Mouse (Mus musculus) embryonic stem cell, embryonic (primary cell): ENCODE results near the gene Pxylp1.

Source experiments
- CTCF ChIA-PET, 4 experiments: fragments of 300-600 bp in 2 of 4; fragments of 350-600 bp in 2 of 4; sonication (Branson Sonifier 250); formaldehyde crosslinking; loops; one replicate each; lab custom pipeline; 2022; ENCODE audit warnings: inconsistent platforms in 2 of 4; lab: Charles Lee
- POLR2A ChIA-PET, 4 experiments: fragments of 300-600 bp in 2 of 4; fragments of 350-600 bp in 2 of 4; sonication (Branson Sonifier 250); formaldehyde crosslinking; loops; one replicate each; lab custom pipeline; 2022; ENCODE audit warnings: antibody characterized with exemption in 4 of 4, inconsistent platforms in 1 of 4; lab: Charles Lee

The Pxylp1 gene

GRCm38 (mm10) chr9:96851634-96852033 lies 40.8 kb downstream of the Pxylp1 start:
- ChIA-PET POLR2A (interaction anchor here in 1 of 4 experiments (1.4 to 1.8 kb wide), 2 partner anchors 10 to 13 kb away, joined by 4 to 5 read pairs; no protein-coding TSS in a partner anchor), CTCF (interaction anchor here in 1 of 4 experiments (2.3 kb wide), 1 partner anchor 13 kb away, joined by 8 read pairs; no protein-coding TSS in a partner anchor)

GRCm38 (mm10) chr9:96851036-96851435 lies 41.4 kb downstream of the Pxylp1 start:
- ChIA-PET CTCF (interaction anchor here in 2 of 4 experiments (0.6 to 2.3 kb wide), 3 partner anchors 13 to 589 kb away, joined by 3 to 8 read pairs (median 3); no protein-coding TSS in a partner anchor), POLR2A (interaction anchor here in 2 of 4 experiments (0.5 to 1.8 kb wide), 5 partner anchors 10 to 48 kb away, joined by 3 to 5 read pairs (median 4); no protein-coding TSS in a partner anchor)

GRCm38 (mm10) chr9:96849012-96849411 lies 43.5 kb downstream of the Pxylp1 start:
- CTCF ChIA-PET = interaction anchor here in 1 of 4 experiments (1.3 kb wide), 1 partner anchor 10 kb away, joined by 4 read pairs; no protein-coding TSS in a partner anchor
- POLR2A ChIA-PET = no interaction called here

- ChIA-PET CTCF (no interaction called here), POLR2A (interaction anchor here in 2 of 4 experiments (0.8 to 1.1 kb wide), 3 partner anchors 8 to 13 kb away, joined by 3 read pairs; no protein-coding TSS in a partner anchor)
These were observed 46.1 kb downstream of the Pxylp1 start for GRCm38 (mm10) chr9:96846361-96846760.

GRCm38 (mm10) chr9:96844798-96845209 lies 47.7 kb downstream of the Pxylp1 start:
- CTCF ChIA-PET = interaction anchor here in 1 of 4 experiments (0.6 kb wide), 1 partner anchor 41 kb away, joined by 3 read pairs; no protein-coding TSS in a partner anchor
- POLR2A ChIA-PET = interaction anchor here in 1 of 4 experiments (0.6 kb wide), 1 partner anchor 53 kb away, joined by 7 read pairs; no protein-coding TSS in a partner anchor

GRCm38 (mm10) chr9:96839376-96839775 lies 53.1 kb downstream of the Pxylp1 start:
- POLR2A ChIA-PET = interaction anchor here in 2 of 4 experiments (1.1 to 1.9 kb wide), 5 partner anchors 8 to 50 kb away, joined by 3 to 5 read pairs (median 3); no protein-coding TSS in a partner anchor
- CTCF ChIA-PET = interaction anchor here (0.6 to 2.6 kb wide), 17 partner anchors 10 to 279 kb away, joined by 3 to 11 read pairs (median 4); no protein-coding TSS in a partner anchor

GRCm38 (mm10) chr9:96838864-96839263 lies 53.6 kb downstream of the Pxylp1 start:
- POLR2A ChIA-PET = interaction anchor here in 3 of 4 experiments (0.6 to 1.9 kb wide), 8 partner anchors 8 to 309 kb away, joined by 3 to 5 read pairs (median 3); no protein-coding TSS in a partner anchor
- CTCF ChIA-PET = interaction anchor here (0.5 to 2.6 kb wide), 22 partner anchors 9 to 342 kb away, joined by 3 to 11 read pairs (median 4); no protein-coding TSS in a partner anchor

GRCm38 (mm10) chr9:96837781-96838420 lies 54.6 kb downstream of the Pxylp1 start:
- ChIA-PET CTCF (interaction anchor here (0.6 to 2.6 kb wide), 11 partner anchors 8 to 1457 kb away, joined by 3 to 11 read pairs (median 4); no protein-coding TSS in a partner anchor), POLR2A (interaction anchor here in 3 of 4 experiments (0.6 to 1.9 kb wide), 7 partner anchors 9 to 308 kb away, joined by 3 to 5 read pairs (median 3); no protein-coding TSS in a partner anchor)

- POLR2A ChIA-PET = interaction anchor here in 2 of 4 experiments (0.6 to 2.2 kb wide), 2 partner anchors 52 to 827 kb away, joined by 6 read pairs; no protein-coding TSS in a partner anchor
- CTCF ChIA-PET = interaction anchor here in 3 of 4 experiments (1.2 to 2.5 kb wide), 5 partner anchors 14 to 52 kb away, joined by 3 to 8 read pairs (median 4); no protein-coding TSS in a partner anchor
These were observed 55.5 kb downstream of the Pxylp1 start for GRCm38 (mm10) chr9:96836984-96837383.

GRCm38 (mm10) chr9:96835374-96835921 lies 57.0 kb downstream of the Pxylp1 start:
- POLR2A ChIA-PET = interaction anchor here in 1 of 4 experiments (2.2 kb wide), 1 partner anchor 54 kb away, joined by 6 read pairs; no protein-coding TSS in a partner anchor

GRCm38 (mm10) chr9:96833606-96834005 lies 58.9 kb downstream of the Pxylp1 start:
- POLR2A ChIA-PET = interaction anchor here in 3 of 4 experiments (0.6 to 1.6 kb wide), 13 partner anchors 9 to 352 kb away, joined by 3 to 5 read pairs (median 3); no protein-coding TSS in a partner anchor

More at GRCm38 (mm10) chr9:96835374-96835921, 57.0 kb downstream of the Pxylp1 start:
- CTCF ChIA-PET = interaction anchor here in 1 of 4 experiments (0.5 to 0.7 kb wide), 2 partner anchors 330 to 648 kb away, joined by 3 to 4 read pairs; no protein-coding TSS in a partner anchor

GRCm38 (mm10) chr9:96832516-96832915 lies 60.0 kb downstream of the Pxylp1 start:
- ChIA-PET CTCF (interaction anchor here in 2 of 4 experiments (0.7 to 1.5 kb wide), 4 partner anchors 14 to 163 kb away, joined by 4 to 6 read pairs (median 4); no protein-coding TSS in a partner anchor), POLR2A (interaction anchor here in 3 of 4 experiments (0.6 to 1.7 kb wide), 4 partner anchors 32 to 57 kb away, joined by 3 to 6 read pairs (median 5); no protein-coding TSS in a partner anchor)

More at GRCm38 (mm10) chr9:96833606-96834005, 58.9 kb downstream of the Pxylp1 start:
- CTCF ChIA-PET = interaction anchor here in 2 of 4 experiments (0.8 to 1.5 kb wide), 8 partner anchors 9 to 164 kb away, joined by 3 to 6 read pairs (median 4); no protein-coding TSS in a partner anchor

- CTCF ChIA-PET = interaction anchor here in 1 of 4 experiments (0.6 kb wide), 2 partner anchors 141 to 219 kb away, joined by 3 to 5 read pairs; no protein-coding TSS in a partner anchor
- POLR2A ChIA-PET = interaction anchor here in 1 of 4 experiments (1.7 kb wide), 1 partner anchor 58 kb away, joined by 5 read pairs; no protein-coding TSS in a partner anchor
These were observed 61.6 kb downstream of the Pxylp1 start for GRCm38 (mm10) chr9:96830856-96831359.

GRCm38 (mm10) chr9:96829682-96830081 lies 62.8 kb downstream of the Pxylp1 start:
- POLR2A ChIA-PET = interaction anchor here in 1 of 4 experiments (0.6 kb wide), 1 partner anchor 365 kb away, joined by 3 read pairs; no protein-coding TSS in a partner anchor
- CTCF ChIA-PET = interaction anchor here (0.6 to 1.9 kb wide), 28 partner anchors 9 to 566 kb away, joined by 3 to 13 read pairs (median 4); no protein-coding TSS in a partner anchor

GRCm38 (mm10) chr9:96828071-96828470 lies 64.4 kb downstream of the Pxylp1 start:
- POLR2A ChIA-PET = interaction anchor here in 1 of 4 experiments (0.6 kb wide), 1 partner anchor 15 kb away, joined by 4 read pairs; no protein-coding TSS in a partner anchor
- CTCF ChIA-PET = interaction anchor here in 3 of 4 experiments (0.9 to 1.9 kb wide), 4 partner anchors 10 to 324 kb away, joined by 3 to 13 read pairs (median 3); no protein-coding TSS in a partner anchor

GRCm38 (mm10) chr9:96827002-96827785 lies 65.3 kb downstream of the Pxylp1 start:
- CTCF ChIA-PET = interaction anchor here in 2 of 4 experiments (1.2 to 2.7 kb wide), 2 partner anchors 9 to 36 kb away, joined by 3 to 8 read pairs; no protein-coding TSS in a partner anchor
- POLR2A ChIA-PET = interaction anchor here in 2 of 4 experiments (0.6 to 1.1 kb wide), 3 partner anchors 173 to 569 kb away, joined by 3 read pairs; no protein-coding TSS in a partner anchor
